Mouse (Mus musculus) forebrain, embryonic 14.5 days (tissue): ENCODE data around the gene Mn1. TPM values are rescaled to one million over a fixed set of nuclear protein-coding genes. Genes with fewer than 3 reads are reported as not detected.
A peak's percentile ranks its signal among the peaks of the same experiment; 100 is the strongest.

Experiments used
- ATAC-seq: fragments of 200-750 bp; cut with Nextera tagmentation; 2 replicates; pipeline ENCODE4 v1.8.0; 2017; ENCODE audit warnings: mild to moderate bottlenecking, moderate library complexity
- DNase-seq: peaks from one replicate; pipeline ENCODE4 v3.0.0-alpha.2; 2015; ENCODE audit warnings: low spot score
- H3K27ac ChIP-seq: fragments of 300-500 bp; sonication (generic); 2 replicates; pipeline ENCODE4 v1.5.1; 2014; ENCODE audit warnings: low read depth, mild to moderate bottlenecking, control low read depth, low read length, moderate library complexity
- H3K27me3 ChIP-seq: fragments of 300-500 bp; sonication (generic); replicated peaks from 2 replicates; pipeline ENCODE4 v1.6.1; 2014; ENCODE audit warnings: low read length, control low read depth, mixed read lengths; ENCODE audit not compliant: control insufficient read depth, insufficient read depth
- H3K36me3 ChIP-seq: fragments of 300-500 bp; sonication (generic); 2 replicates; pipeline ENCODE4 v1.6.1; 2014; ENCODE audit warnings: low read length, control low read depth; ENCODE audit not compliant: control insufficient read depth, insufficient read depth
- H3K4me1 ChIP-seq: fragments of 300-500 bp; sonication (generic); 2 replicates; pipeline ENCODE4 v1.6.1; 2014; ENCODE audit warnings: antibody characterized with exemption, low read length, control low read depth; ENCODE audit not compliant: control insufficient read depth, insufficient read depth
- H3K4me2 ChIP-seq: fragments of 300-500 bp; sonication (generic); 2 replicates; pipeline ENCODE4 v1.6.1; 2014; ENCODE audit warnings: mild to moderate bottlenecking, control low read depth, low read length
- H3K4me3 ChIP-seq: fragments of 300-500 bp; sonication (generic); 2 replicates; pipeline ENCODE4 v1.5.1; 2014; ENCODE audit warnings: low read depth, low read length, control low read depth
- H3K9ac ChIP-seq: fragments of 300-500 bp; sonication (generic); 2 replicates; pipeline ENCODE4 v1.6.1; 2014; ENCODE audit warnings: mild to moderate bottlenecking, low read length, control low read depth, moderate library complexity
- H3K9me3 ChIP-seq: fragments of 300-500 bp; sonication (generic); replicated peaks from 2 replicates; pipeline ENCODE4 v1.6.1; 2016; ENCODE audit warnings: low read length, control low read depth, mixed read lengths; ENCODE audit not compliant: control insufficient read depth
- WGBS: fragments of 180-500 bp; shearing (Covaris S2); extraction: QIAGEN DNeasy Blood & Tissue Kit; methylation state at CpG from one replicate; pipeline ENCODE4 v1.1.7; 2014; 5-methylcytosine and 5-hydroxymethylcytosine counted together
- polyA plus RNA-seq: library from polyadenylated mRNA; unstranded; fragments of >200 nt; fragmentation: Nextera tagmentation; extraction: Ambion mirVana; gene quantifications from 2 replicates; pipeline ENCODE4 v1.2.1, GENCODE M21; 2014

The Mn1 gene
- polyA plus RNA-seq, 1 experiment from 2014 or later: 57.2 TPM

DNA sequence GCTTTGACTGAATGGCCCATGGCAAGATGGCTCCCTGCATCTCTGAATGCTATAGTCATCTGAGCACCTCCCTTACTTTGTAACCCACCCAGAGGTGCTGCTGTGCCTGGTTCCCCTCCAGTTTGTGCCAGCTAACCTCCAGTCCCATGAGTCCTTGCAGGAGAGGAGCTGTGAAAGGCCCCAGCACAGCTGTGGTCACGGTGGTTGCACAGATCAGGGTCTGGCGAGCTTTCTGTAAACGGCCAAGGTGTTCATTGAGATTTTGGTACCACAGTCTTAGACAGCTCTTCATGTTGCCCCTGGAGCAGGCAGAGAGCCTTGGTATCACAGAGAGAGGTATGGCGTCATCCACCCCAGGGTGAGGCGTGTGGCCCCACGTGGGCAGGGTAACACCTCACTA lies 25.7 kb upstream of the Mn1 start:
- H3K4me2 ChIP-seq: no peak overlapping the region
- DNase-seq (no peak), ATAC-seq (no peak)
- no peak overlapping the region for H3K4me3 ChIP-seq
- H3K9ac ChIP-seq: no peak overlapping the region
- WGBS: 87% methylated on average over 6 of the region's 6 CpGs
- no peaks in the 10 kb centered on the region for H3K27me3 ChIP-seq
- H3K4me1 ChIP-seq: peaks cover 37% of the 10 kb centered on the region
- no peaks in the 10 kb centered on the region for H3K9me3 ChIP-seq
- H3K36me3 ChIP-seq: peaks cover 30% of the 10 kb centered on the region
- H3K27ac ChIP-seq: no peak overlapping the region

GRCm38 (mm10) chr5:111393346-111394197 lies 23.6 kb upstream of the Mn1 start:
- DNase-seq (peak; percentile 96), ATAC-seq (peak; percentile 86)
- Histone ChIP-seq H3K9ac (peak overlapping the region; percentile 50), H3K9me3 (no peaks in the 10 kb centered on the region), H3K27me3 (no peaks in the 10 kb centered on the region), H3K4me3 (peak overlapping the region; percentile 21), H3K4me1 (peaks cover 42% of the 10 kb centered on the region), H3K36me3 (peaks cover 11% of the 10 kb centered on the region; the same call in 1 of the 2 replicates), H3K27ac (peak overlapping the region; percentile 78), H3K4me2 (peak overlapping the region; percentile 55)
- 2% methylated on average over 17 of the region's 17 CpGs for WGBS

GRCm38 (mm10) chr5:111394198-111395053 lies 22.7 kb upstream of the Mn1 start:
- ATAC-seq (peak; percentile 43), DNase-seq (peak; percentile 84)
- Histone ChIP-seq H3K9me3 (no peaks in the 10 kb centered on the region), H3K36me3 (peaks cover 5% of the 10 kb centered on the region; the same call in 1 of the 2 replicates), H3K4me3 (peak overlapping the region; percentile 21), H3K4me2 (peak overlapping the region; percentile 55), H3K27ac (peak overlapping the region; percentile 78), H3K4me1 (peaks cover 43% of the 10 kb centered on the region), H3K9ac (peak overlapping the region; percentile 50), H3K27me3 (no peaks in the 10 kb centered on the region)
- WGBS: 4% methylated on average over 15 of the region's 15 CpGs

DNA sequence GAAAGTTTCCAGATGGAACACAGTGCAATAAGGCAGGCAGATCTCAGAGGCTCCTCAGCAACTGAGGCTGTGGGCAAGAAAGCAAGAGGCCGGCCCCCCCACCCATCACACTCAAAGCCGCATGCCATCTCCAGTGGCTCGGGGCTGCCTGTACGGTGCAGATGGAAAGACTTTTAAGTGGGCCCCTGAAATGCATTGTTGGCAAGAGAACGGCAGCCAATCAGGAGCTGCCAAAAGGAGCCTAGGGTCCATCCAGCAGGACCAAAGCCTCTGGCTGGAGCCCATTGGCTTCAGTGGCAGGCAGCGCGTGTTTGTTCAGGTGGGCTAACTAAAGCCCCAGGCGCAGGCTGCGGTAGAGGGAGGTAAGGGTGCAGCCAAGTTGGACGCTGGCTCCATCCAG lies 21.4 kb upstream of the Mn1 start:
- Histone ChIP-seq H3K36me3 (no peaks in the 10 kb centered on the region), H3K27me3 (no peaks in the 10 kb centered on the region), H3K4me2 (no peak overlapping the region), H3K27ac (no peak overlapping the region), H3K4me3 (no peak overlapping the region), H3K9me3 (no peaks in the 10 kb centered on the region), H3K4me1 (peaks cover 43% of the 10 kb centered on the region), H3K9ac (no peak overlapping the region)
- 50% methylated on average over 10 of the region's 10 CpGs for WGBS
- DNase-seq: peak; percentile 17
- no peak for ATAC-seq

DNA sequence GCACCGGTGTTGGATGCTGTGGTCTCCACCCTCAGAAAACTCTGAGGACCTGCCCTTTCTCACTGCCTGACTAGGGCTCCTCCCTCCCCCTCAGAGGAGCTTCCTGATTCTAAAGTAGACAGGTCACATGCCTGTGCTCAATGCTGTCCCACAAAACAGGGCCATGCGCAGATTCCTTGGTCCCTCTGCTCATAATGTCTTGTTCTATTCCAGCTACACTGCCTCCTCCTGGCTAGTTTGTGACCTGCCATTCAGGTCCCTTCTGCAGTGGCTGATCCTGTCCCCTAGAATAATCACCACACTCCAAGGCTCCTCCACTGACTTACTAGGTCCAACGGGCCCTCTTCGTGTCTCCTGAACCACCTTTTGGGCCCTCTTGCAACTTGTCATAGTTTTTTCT lies 21.0 kb upstream of the Mn1 start:
- Histone ChIP-seq H3K9ac (no peak overlapping the region), H3K4me3 (no peak overlapping the region), H3K27ac (no peak overlapping the region), H3K36me3 (no peaks in the 10 kb centered on the region), H3K4me1 (peaks cover 43% of the 10 kb centered on the region), H3K4me2 (no peak overlapping the region), H3K9me3 (no peaks in the 10 kb centered on the region), H3K27me3 (no peaks in the 10 kb centered on the region)
- ATAC-seq (no peak), DNase-seq (no peak)
- 88% methylated on average over 4 of the region's 4 CpGs for WGBS

GRCm38 (mm10) chr5:111398471-111398870 lies 18.7 kb upstream of the Mn1 start:
- H3K27ac ChIP-seq: no peak overlapping the region
- H3K4me1 ChIP-seq: peaks cover 35% of the 10 kb centered on the region
- 38% methylated on average over 4 of the region's 4 CpGs for WGBS
- DNase-seq (peak; percentile 27), ATAC-seq (no peak)
- no peaks in the 10 kb centered on the region for H3K27me3 ChIP-seq
- no peak overlapping the region for H3K4me2 ChIP-seq
- H3K9me3 ChIP-seq: no peaks in the 10 kb centered on the region
- H3K4me3 ChIP-seq: no peak overlapping the region
- no peaks in the 10 kb centered on the region for H3K36me3 ChIP-seq
- H3K9ac ChIP-seq: no peak overlapping the region

DNA sequence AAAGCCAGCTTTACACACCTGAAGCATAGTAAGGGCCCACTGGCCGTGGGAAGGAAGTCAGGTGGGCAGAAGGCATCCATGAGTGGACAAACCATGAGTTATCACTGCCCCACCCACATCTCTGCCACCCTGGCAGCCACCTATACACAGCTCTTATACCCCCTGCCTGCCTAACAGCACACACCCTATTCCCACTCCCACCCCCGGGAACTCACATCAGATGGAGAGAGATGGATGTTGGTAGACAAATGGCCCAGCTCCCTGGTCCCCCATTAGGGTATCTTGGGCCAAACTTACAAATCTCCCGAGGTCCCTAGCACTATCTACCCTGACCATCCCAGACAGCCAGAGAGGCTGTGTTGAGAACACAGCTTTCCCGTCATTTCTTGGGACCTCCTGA lies 17.9 kb upstream of the Mn1 start:
- H3K9me3 ChIP-seq: no peaks in the 10 kb centered on the region
- no peaks in the 10 kb centered on the region for H3K27me3 ChIP-seq
- no peak overlapping the region for H3K4me3 ChIP-seq
- DNase-seq (no peak), ATAC-seq (no peak)
- H3K4me1 ChIP-seq: peaks cover 27% of the 10 kb centered on the region
- 83% methylated on average over 4 of the region's 4 CpGs for WGBS
- H3K9ac ChIP-seq: no peak overlapping the region
- no peak overlapping the region for H3K4me2 ChIP-seq
- H3K36me3 ChIP-seq: no peaks in the 10 kb centered on the region
- no peak overlapping the region for H3K27ac ChIP-seq

GRCm38 (mm10) chr5:111401879-111402650 lies 15.1 kb upstream of the Mn1 start:
- H3K27me3 ChIP-seq: no peaks in the 10 kb centered on the region
- WGBS: 60% methylated on average over 19 of the region's 19 CpGs
- H3K9ac ChIP-seq: no peak overlapping the region
- H3K9me3 ChIP-seq: no peaks in the 10 kb centered on the region
- ATAC-seq (no peak), DNase-seq (peak; percentile 27)
- no peak overlapping the region for H3K27ac ChIP-seq
- peaks cover 6% of the 10 kb centered on the region for H3K4me1 ChIP-seq
- H3K4me2 ChIP-seq: no peak overlapping the region
- no peak overlapping the region for H3K4me3 ChIP-seq
- H3K36me3 ChIP-seq: no peaks in the 10 kb centered on the region
